Mouse (Mus musculus) ovary, postnatal 36 days (tissue): Measurements from ENCODE around the gene Plekha7.

Experiments used
- DNase-seq: peaks from one replicate; pipeline ENCODE4 v3.0.0; 2022; ENCODE audit warnings: low spot score, mixed read lengths

Plekha7 gene

GRCm38 (mm10) chr7:116288996-116289395 is 19.2 kb downstream of the Plekha7 start:
- DNase-seq, result no peak

DNA sequence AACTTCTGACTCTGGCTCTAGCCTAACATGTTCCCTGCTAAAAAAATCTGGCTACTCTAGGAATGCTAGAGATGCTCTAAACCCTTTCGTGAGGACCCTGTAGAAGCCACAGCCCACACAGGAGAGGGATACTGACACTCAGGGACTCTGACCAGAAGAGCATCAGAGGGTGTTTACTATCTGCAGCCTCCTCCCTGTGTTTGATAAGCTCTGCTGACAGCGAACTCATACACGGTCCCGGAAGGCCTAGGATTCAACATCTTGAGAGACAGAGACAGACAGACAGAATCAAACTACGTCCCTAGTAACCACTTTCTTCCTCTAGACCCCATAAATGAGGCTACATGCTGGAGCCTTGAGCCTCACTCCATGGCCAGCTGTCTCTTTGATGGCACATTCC is 20.2 kb downstream of the Plekha7 start:
- no peak for DNase-seq

DNA sequence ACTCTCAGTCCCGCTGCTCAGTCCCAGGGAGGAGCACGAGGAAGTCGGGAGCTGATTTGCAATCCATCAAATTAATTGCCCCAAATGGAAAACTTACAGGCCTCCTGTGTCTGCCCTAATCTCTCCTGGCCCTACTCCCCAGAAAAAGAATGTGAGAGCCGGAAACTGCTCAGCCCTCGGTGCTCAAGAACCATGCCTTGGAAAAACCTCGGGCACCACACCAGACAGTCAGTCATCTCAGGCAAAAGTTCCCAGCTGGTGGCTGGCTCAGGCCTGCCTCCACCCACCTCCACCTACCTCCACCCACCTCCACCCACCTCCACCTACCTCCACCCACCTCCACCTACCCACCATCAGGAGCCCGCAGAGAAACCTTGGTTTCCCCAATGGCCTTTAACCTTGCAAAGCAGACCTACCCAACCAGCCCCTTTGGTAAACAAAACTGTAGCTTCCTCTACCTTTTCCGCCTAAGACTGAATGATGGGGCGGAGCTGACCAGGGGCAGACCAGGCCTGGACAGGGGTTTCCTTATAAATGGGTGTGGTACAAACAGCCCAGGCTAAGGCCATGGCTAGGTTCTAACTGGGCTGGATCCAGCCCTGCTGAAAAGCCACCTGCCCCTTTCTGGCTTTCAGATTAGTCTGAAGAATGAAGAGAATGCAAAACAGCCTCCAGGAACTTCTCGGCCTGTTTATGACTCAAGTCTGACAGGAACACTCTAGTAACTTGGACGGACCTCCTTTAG is 21.4 kb downstream of the Plekha7 start:
- DNase-seq, result no peak

DNA sequence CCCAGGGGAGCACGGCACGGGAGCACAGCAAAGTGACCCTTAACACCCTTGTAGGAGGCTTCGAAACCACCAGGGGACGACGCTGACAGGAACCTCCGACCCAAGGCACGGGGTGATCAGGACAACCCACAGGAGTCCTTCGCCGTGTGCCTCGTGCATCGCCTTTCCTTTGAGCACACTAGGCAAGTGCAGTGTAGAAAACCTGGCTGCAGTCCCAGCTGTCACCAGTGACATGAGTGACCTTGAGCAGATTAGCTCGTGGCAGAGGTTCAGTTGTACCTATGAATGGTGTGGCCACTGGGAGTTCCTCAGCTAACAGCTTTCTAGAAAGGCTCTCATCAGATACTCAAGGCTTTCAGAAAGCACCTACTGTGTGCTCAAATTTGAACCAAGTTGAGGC is 22.0 kb downstream of the Plekha7 start:
- DNase-seq, result no peak

- DNase-seq, result no peak
Measured at GRCm38 (mm10) chr7:116285216-116285615, 23.0 kb downstream of the Plekha7 start.

DNA sequence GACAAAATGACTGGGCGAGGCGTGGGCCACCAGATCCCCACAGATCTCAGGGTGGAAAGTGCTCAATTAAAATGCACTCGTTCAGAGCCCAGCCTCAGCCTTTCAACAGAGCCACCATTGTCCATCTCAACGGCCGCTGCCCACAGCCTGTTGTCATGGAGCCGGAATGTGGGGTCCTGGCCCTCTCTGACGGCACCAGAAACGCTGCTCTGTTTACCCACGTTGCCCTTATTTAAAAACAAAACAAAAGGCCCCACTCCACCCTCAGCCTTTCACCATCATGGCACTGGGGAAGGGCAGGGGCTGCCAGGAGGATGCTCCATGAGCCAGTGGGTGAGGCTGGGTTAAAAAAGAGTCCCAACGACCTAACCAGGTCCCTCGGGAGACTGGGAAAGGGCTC is 25.4 kb downstream of the Plekha7 start:
- DNase-seq, result no peak

DNA sequence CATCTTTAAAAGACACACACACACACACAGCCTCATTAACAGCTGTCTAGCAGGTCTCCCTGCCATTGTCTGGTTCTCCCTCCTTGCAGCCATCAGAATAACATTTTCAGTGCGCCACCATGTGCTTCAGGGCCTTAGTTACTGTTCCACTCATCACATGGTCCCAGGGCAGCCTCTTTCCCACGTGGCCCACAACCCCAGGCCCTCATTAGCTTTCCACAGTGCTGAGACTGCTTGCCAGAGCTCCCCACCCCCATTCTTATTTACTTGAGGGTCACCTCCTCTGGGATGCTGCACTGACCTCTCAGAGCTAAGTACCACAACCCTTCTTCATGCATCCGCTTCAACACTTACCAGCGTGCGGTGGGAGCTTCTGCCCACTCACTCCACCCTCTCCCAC is 28.1 kb downstream of the Plekha7 start:
- no peak for DNase-seq

- no peak for DNase-seq
Measured at GRCm38 (mm10) chr7:116278280-116278679, 29.9 kb downstream of the Plekha7 start.

DNA sequence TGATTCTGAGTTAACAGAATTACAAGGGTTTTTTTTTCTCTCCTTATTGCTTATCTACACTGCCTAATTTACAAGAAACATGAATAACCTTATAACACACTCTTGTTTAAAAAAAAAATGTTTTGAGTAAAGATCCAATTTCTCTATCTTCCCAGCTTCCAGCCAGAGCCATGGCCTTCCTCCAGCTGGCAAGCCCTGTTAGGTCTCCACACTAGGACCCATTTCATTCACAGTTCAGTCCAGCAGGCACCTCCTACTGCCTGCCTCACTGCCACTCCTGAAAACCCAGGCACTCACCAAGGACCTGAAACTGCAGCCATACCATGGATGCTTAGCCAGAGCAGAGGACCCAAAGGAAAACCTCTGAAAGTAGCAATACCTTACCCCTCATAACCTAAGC is 31.9 kb downstream of the Plekha7 start:
- peak; percentile 51 for DNase-seq

GRCm38 (mm10) chr7:116273111-116273510 is 35.1 kb downstream of the Plekha7 start:
- no peak for DNase-seq

DNA sequence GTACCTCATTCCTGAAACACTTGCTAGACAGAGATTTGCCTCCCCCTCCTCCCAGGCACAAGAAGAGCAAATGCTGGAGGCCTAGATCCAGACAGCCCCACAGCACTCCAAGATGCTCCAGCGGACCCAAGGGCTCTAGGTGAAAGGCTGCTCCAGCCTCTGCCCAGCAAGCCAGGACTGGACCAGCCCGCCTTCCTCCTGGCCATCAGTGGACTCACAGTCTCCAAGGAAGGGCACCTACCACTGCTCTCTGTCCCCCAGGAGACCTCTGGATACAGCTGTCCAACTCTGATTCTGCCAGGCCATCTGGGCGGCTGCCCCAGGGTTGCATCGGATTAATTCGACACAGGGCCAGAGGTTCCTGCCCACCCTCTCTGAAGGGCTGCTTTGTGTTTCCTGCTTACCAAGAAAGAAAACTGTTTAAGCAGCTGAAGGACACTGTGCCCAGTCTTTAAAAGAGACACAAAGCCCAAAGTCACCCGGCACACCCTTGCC is 38.6 kb downstream of the Plekha7 start:
- DNase-seq, result no peak

GRCm38 (mm10) chr7:116268113-116268926 is 39.9 kb downstream of the Plekha7 start:
- DNase-seq, result no peak

- no peak for DNase-seq
Measured at GRCm38 (mm10) chr7:116263281-116263680, 44.9 kb downstream of the Plekha7 start.

DNA sequence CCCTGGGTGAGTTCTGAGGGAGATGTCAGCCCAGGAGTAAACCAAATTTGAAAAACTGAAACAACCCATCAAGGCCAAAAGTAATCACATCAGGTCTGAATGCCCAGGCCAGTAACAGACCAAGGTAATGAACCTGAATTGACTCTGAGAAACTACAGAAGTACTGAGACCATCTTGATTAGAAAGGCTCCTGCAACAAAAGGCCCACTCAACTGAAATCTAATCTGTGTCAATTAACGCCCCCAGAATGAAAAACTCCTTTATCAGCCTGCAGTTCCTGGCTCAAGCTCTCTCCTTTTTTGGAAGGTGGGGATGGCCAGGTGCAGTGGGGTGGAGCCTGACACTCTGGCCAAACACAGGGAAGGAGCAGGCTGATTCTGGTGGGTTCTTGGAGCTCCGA is 45.7 kb downstream of the Plekha7 start:
- no peak for DNase-seq

GRCm38 (mm10) chr7:116262101-116262500 is 46.1 kb downstream of the Plekha7 start:
- no peak for DNase-seq

- no peak for DNase-seq
Measured at GRCm38 (mm10) chr7:116260826-116261615, 47.2 kb downstream of the Plekha7 start.

DNA sequence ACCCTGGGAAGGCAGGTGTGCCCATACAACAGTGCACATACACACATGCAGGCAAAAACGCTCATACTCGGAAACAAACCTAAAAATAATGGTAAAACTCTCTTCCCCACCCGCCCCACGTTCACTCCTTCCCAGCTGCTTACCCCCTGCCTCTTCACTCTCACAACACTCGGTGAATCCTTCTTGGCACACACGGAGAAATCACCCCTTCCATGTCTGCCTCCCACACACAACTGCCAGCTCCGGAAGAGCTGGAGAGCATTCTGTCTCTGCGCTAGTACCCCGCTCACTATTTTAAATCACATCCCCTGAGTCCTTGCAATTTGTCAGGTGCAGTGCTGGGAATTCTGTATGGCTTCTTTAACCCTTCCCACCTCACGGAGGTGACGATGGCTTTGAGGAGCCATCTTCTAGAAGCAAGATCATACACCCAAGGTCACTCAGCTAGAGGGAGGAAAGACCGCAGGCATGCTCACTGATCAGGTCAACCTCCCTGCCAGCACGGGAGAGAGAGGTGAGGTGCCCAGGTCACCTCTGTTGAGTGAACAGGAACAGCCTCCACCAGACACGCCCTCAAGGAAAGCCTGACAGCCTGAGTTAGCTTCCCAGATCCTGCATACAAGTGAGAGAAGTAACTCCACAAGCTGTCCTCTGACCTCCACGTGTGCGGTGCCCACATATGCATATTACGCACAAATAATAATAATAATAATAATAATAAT is 49.6 kb downstream of the Plekha7 start:
- no peak for DNase-seq

DNA sequence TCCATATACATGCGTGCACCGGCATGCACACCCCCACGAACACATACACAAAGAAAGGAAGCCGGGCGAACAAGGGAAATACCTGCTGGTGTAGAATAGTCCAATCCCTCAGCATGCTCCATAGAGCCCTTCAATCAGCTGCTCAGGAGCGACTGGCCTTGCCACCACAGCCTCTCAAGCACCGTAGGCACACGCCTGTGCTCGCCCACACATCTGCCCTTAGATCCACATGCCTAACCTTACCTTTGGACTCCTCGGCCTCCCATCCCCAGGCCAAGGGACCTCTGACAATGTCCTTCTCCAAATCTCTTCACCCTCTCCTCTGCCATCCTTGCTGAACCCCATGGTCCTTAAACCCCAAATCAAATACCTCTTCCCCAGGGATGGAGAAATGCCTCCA is 50.2 kb downstream of the Plekha7 start:
- DNase-seq, result no peak

DNA sequence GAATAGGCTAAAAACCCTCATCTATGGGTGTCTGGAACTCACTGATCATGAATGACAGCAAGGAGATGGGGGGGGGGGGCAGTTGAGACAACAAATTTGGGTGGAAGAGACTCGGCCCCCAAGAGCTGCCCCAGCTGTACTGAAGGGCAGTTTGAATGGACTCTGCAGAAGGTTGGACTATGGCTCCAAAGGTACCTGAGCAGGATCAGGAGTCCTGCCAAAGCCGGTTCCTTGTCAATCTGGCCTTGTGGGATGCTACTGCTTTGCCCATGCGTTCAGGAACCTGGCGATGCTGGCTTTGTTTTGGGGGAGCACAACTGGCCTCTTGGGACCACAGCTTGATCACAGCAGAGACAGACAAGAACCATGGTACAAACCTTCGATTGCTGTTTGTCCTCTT is 52.5 kb downstream of the Plekha7 start:
- no peak for DNase-seq

DNA sequence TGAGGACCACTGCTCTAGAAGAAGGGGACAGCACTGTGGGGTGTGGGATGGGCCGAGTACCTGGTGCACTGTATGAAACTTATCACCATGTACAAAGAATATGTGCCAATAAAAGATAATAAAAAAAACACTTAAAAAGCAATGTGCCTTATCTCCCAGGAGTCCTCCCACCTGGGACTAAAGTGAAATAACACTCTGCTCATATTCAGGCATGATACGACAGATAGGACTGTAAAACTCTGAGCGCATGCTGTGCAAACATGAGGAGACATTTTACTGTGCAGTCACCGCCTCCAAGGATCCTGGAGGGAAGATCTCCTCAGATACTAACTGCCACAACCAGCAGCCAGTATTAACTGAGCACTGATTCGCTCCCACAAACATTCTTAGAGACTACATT is 53.5 kb downstream of the Plekha7 start:
- no peak for DNase-seq

GRCm38 (mm10) chr7:116252470-116252869 is 55.7 kb downstream of the Plekha7 start:
- DNase-seq, result no peak

DNA sequence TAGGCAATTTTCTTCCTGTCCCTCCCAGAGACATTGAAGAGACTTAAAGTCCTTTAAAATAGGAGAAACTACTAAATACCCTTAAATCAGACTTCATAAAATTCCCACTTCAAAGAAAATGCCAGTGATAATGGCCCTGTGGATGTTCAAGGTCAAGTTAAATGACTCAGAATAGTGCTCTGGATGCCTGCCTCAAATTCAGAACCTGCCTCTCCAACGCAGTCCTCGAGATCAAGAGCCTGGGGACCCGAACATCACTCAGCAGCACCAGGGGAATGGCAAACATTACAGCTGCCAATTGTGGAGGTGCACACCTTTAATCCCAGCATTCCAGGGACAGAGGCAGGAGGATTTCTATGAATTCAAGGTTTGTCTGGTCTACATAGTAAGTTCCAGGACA is 56.7 kb downstream of the Plekha7 start:
- DNase-seq, result no peak
